Mouse (Mus musculus): ENCODE results near the gene Cep70.

- no peak for TF ChIP-seq POLR2A (IDR thresholded peaks at IDR 0.05; ENCODE audit: borderline replicate concordance, control insufficient read depth, low read depth, low read length)
- no peak for TF ChIP-seq CTCF (IDR thresholded peaks at IDR 0.05; ENCODE audit: control insufficient read depth, insufficient read depth, low read length)
These were observed 96.0 kb downstream of the Cep70 start for GRCm38 (mm10) chr9:99339182-99339581.

Data from bone marrow, adult 2 months (tissue).